In genomic region chr7:144316224-144316623, GRCm38 (mm10) we compare ENCODE assay signal across 22 mouse cellular contexts.
A peak's percentile ranks its signal among the peaks of the same experiment; 100 is the strongest.
DNase-seq lines count a peak whose midpoint lies in the region; ATAC-seq lines count a peak whose summit lies in the region.
"Had no signal": no experiment of that assay in that cellular context is flagged by ENCODE, and none has a peak within 500 bp of the region (broad histone marks: within the 10 kb centered on the region; RNA-seq: fewer than 3 reads in every experiment).

No protein-coding gene starts in this region.

- peaks cover 14% of the 10 kb centered on the region for H3K4me1 ChIP-seq in midbrain, embryonic 13.5 days (replicated peaks)
- H3K4me1 ChIP-seq in midbrain, embryonic 11.5 days (ENCODE audit: control insufficient read depth, insufficient read depth, low read length) = peaks cover 7% of the 10 kb centered on the region
- peaks cover 14% of the 10 kb centered on the region for H3K4me1 ChIP-seq in midbrain, embryonic 16.5 days (ENCODE audit: control insufficient read depth, insufficient read depth, low read length)
- H3K4me1 ChIP-seq: heart, embryonic 13.5 days; intestine, embryonic 15.5 days; liver, embryonic 13.5 days had no signal

- WGBS in midbrain, embryonic 13.5 days = 92% methylated on average over 6 of the region's 6 CpGs
- 87% methylated on average over 6 of the region's 6 CpGs for WGBS in midbrain, embryonic 11.5 days
- WGBS in midbrain, embryonic 16.5 days = 90% methylated on average over 6 of the region's 6 CpGs

- H3K27me3 ChIP-seq in midbrain, embryonic 13.5 days = no peaks in the 10 kb centered on the region
- no peaks in the 10 kb centered on the region for H3K27me3 ChIP-seq in midbrain, embryonic 11.5 days (ENCODE audit: control insufficient read depth, insufficient read depth, low read length)
- H3K27me3 ChIP-seq in midbrain, embryonic 16.5 days (ENCODE audit: control insufficient read depth, insufficient read depth, low read depth, low read length) = no peaks in the 10 kb centered on the region
- H3K27me3 ChIP-seq: heart, embryonic 13.5 days; intestine, embryonic 15.5 days; liver, embryonic 13.5 days had no signal

- H3K9ac ChIP-seq in midbrain, embryonic 13.5 days (replicated peaks) = 0 out of 2 replicates have a peak overlapping the region, but pooled peaks have one; percentile 24
- H3K9ac ChIP-seq in midbrain, embryonic 11.5 days (ENCODE audit: low read length) = no peak overlapping the region
- no peak overlapping the region for H3K9ac ChIP-seq in midbrain, embryonic 16.5 days (ENCODE audit: low read depth, low read length)
- H3K9ac ChIP-seq: heart, embryonic 13.5 days; hindbrain, embryonic 14.5 days; intestine, embryonic 15.5 days; liver, embryonic 13.5 days had no signal

- no peak overlapping the region for H3K4me3 ChIP-seq in midbrain, embryonic 13.5 days (replicated peaks)
- H3K4me3 ChIP-seq in midbrain, embryonic 11.5 days (ENCODE audit: low read depth, low read length) = no peak overlapping the region
- no peak overlapping the region for H3K4me3 ChIP-seq in midbrain, embryonic 16.5 days (ENCODE audit: low read depth, low read length)
- H3K4me3 ChIP-seq: embryonic facial prominence, embryonic 10.5 days; heart, adult 2 months; heart, embryonic 13.5 days; intestine, embryonic 15.5 days; liver, embryonic 13.5 days had no signal

- no peak overlapping the region for H3K4me2 ChIP-seq in midbrain, embryonic 13.5 days (replicated peaks)
- no peak overlapping the region for H3K4me2 ChIP-seq in midbrain, embryonic 11.5 days
- H3K4me2 ChIP-seq in midbrain, embryonic 16.5 days (ENCODE audit: low read length) = no peak overlapping the region
- H3K4me2 ChIP-seq: heart, embryonic 13.5 days; hindbrain, embryonic 14.5 days; intestine, embryonic 15.5 days; liver, embryonic 13.5 days had no signal

- H3K9me3 ChIP-seq in midbrain, embryonic 13.5 days = no peaks in the 10 kb centered on the region
- H3K9me3 ChIP-seq in midbrain, embryonic 11.5 days (ENCODE audit: control insufficient read depth, low read length) = no peaks in the 10 kb centered on the region
- no peaks in the 10 kb centered on the region for H3K9me3 ChIP-seq in midbrain, embryonic 16.5 days (replicated peaks; ENCODE audit: control insufficient read depth, low read length, poor library complexity, severe bottlenecking)
- H3K9me3 ChIP-seq: embryonic facial prominence, embryonic 10.5 days; heart, embryonic 13.5 days; intestine, embryonic 15.5 days; liver, embryonic 13.5 days had no signal

- ATAC-seq in frontal cortex, adult (ENCODE audit: low TSS enrichment) = peak; percentile 55
- ATAC-seq in midbrain, embryonic 13.5 days = no peak
- ATAC-seq in midbrain, embryonic 11.5 days (ENCODE audit: low FRiP score) = no peak
- no peak for ATAC-seq in midbrain, embryonic 16.5 days
- ATAC-seq: intestine, embryonic 15.5 days had no signal

- H3K27ac ChIP-seq in midbrain, embryonic 13.5 days = peak overlapping the region; percentile 16; the same call in 1 of the 2 replicates
- H3K27ac ChIP-seq in midbrain, embryonic 11.5 days (ENCODE audit: low read depth, low read length) = no peak overlapping the region
- H3K27ac ChIP-seq in midbrain, embryonic 16.5 days (ENCODE audit: low read length) = 0 out of 2 replicates have a peak overlapping the region, but pooled peaks have one; percentile 26
- H3K27ac ChIP-seq: embryonic facial prominence, embryonic 10.5 days; heart, adult 2 months; heart, embryonic 13.5 days; hindbrain, embryonic 14.5 days; intestine, embryonic 15.5 days; liver, embryonic 13.5 days had no signal

- no peak for DNase-seq in frontal cortex, postnatal 25 days (ENCODE audit: low spot score in 2 of 2)
- no peak for DNase-seq in midbrain, embryonic 11.5 days (ENCODE audit: low spot score, missing footprints)
- DNase-seq in brain, adult 2 months (ENCODE audit: low read depth, low spot score) = peak; percentile 64
- DNase-seq in gastrocnemius, adult 8-10 months (ENCODE audit: low spot score in 2 of 2) = no peak
- DNase-seq: adrenal gland, postnatal 25 days; cerebellum, adult 9-10 months; gastrocnemius, postnatal 25 days; heart, adult 2 months; heart, postnatal 14 days; kidney, adult 8-10 months; kidney, postnatal 10 days; liver, embryonic 13.5 days; lung, adult 2 months; lung, postnatal 14 days; spleen, adult 18-20 months had no signal

- no peaks in the 10 kb centered on the region for H3K36me3 ChIP-seq in midbrain, embryonic 13.5 days
- H3K36me3 ChIP-seq in midbrain, embryonic 11.5 days (ENCODE audit: control insufficient read depth, insufficient read depth, low read length) = no peaks in the 10 kb centered on the region
- H3K36me3 ChIP-seq in midbrain, embryonic 16.5 days (ENCODE audit: control insufficient read depth, insufficient read depth, low read length) = no peaks in the 10 kb centered on the region
- H3K36me3 ChIP-seq: embryonic facial prominence, embryonic 10.5 days; heart, embryonic 13.5 days; intestine, embryonic 15.5 days; liver, embryonic 13.5 days had no signal
